Mouse (Mus musculus): ENCODE data around the gene Slc12a1.

- TF ChIP-seq GATA1 (IDR thresholded peaks at IDR 0.05; ENCODE audit: borderline replicate concordance, low read length) (no peak), FLI1 (IDR thresholded peaks at IDR 0.05; ENCODE audit: low read length) (no peak)
These were observed 97.6 kb downstream of the Slc12a1 start for GRCm38 (mm10) chr2:125249874-125250273.

Measured in megakaryocyte, embryonic 14.5 days (primary cell).